Mouse (Mus musculus) limb, embryonic 12.5 days (tissue): Measurements from ENCODE around the gene Gper1. TPM values are rescaled to one million over a fixed set of nuclear protein-coding genes. Genes with fewer than 3 reads are reported as not detected.
A peak's percentile ranks its signal among the peaks of the same experiment; 100 is the strongest.

Experiments used
- ATAC-seq: fragments of 200-750 bp; cut with Nextera tagmentation; 2 replicates; pipeline ENCODE4 v1.8.0; 2017; ENCODE audit warnings: low read depth, moderate TSS enrichment; ENCODE audit not compliant: insufficient number of reproducible peaks, insufficient read depth, low FRiP score, low TSS enrichment
- H3K27ac ChIP-seq: fragments of 300-500 bp; sonication (generic); 2 replicates; pipeline ENCODE4 v1.5.1; 2016; ENCODE audit warnings: mild to moderate bottlenecking, moderate library complexity
- H3K27me3 ChIP-seq: fragments of 300-500 bp; sonication (generic); 2 replicates; pipeline ENCODE4 v1.6.1; 2016; ENCODE audit warnings: mild to moderate bottlenecking, moderate library complexity
- H3K36me3 ChIP-seq: fragments of 300-500 bp; sonication (generic); 2 replicates; pipeline ENCODE4 v1.6.1; 2016; ENCODE audit warnings: mild to moderate bottlenecking, moderate library complexity
- H3K4me1 ChIP-seq: fragments of 300-500 bp; sonication (generic); replicated peaks from 2 replicates; pipeline ENCODE4 v1.6.1; 2016
- H3K4me2 ChIP-seq: fragments of 300-500 bp; sonication (generic); 2 replicates; pipeline ENCODE4 v1.6.1; 2016; ENCODE audit warnings: mild to moderate bottlenecking, moderate library complexity
- H3K4me3 ChIP-seq: fragments of 300-500 bp; sonication (generic); replicated peaks from 2 replicates; pipeline ENCODE4 v1.5.1; 2016; ENCODE audit warnings: mild to moderate bottlenecking
- H3K9ac ChIP-seq: fragments of 300-500 bp; sonication (generic); replicated peaks from 2 replicates; pipeline ENCODE4 v1.6.1; 2016; ENCODE audit warnings: mild to moderate bottlenecking, moderate library complexity
- H3K9me3 ChIP-seq: fragments of 300-500 bp; sonication (generic); 2 replicates; pipeline ENCODE4 v1.6.1; 2016; ENCODE audit warnings: mild to moderate bottlenecking, moderate library complexity
- WGBS: fragments of 180-500 bp; shearing (Covaris S2); methylation state at CpG from one replicate; pipeline ENCODE4 v1.1.7; 2016; 5-methylcytosine and 5-hydroxymethylcytosine counted together
- polyA plus RNA-seq: library from polyadenylated mRNA; unstranded; fragments of >200 nt; fragmentation: Nextera tagmentation; extraction: Ambion mirVana; gene quantifications from 2 replicates; pipeline ENCODE4 v1.2.1, GENCODE M21; 2016

The Gper1 gene
- polyA plus RNA-seq, 1 experiment from 2014 or later, result 1.7 TPM

DNA sequence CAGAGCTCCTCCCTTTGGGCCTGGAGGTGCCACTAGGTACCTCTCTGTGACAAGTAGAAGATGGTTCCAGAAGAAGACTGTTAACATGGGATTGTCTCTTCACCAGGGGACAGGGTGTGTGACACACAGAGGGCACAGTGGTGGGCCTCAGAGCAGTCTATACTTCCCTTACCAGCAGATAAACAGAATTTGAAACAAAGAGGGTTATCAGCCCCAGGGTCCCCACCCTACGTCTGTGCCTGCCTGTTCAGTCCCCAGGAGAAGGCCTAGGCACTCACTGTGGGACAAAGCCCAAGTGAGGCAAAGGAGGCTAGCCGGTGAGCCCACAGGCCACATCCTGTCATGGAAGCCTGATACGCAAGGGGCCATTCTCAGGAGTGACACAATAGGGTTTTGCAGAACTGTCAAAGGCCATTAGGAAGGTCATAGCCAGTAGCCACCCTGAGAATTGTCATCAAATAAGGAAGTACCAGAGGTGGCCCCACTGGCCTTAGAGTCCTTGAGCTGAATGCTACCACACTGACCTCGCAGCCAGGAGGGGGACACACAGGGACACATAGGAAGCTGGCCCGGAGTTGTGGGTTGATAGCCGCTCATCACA, 18.1 kb upstream of the Gper1 start, which contains the start of gene C130050O18Rik:
Gene C130050O18Rik (plus strand): TSS at position 480 of the 601 bp plus-strand sequence.
- Histone ChIP-seq H3K9me3 (no peaks in the 10 kb centered on the region), H3K4me1 (peaks cover 30% of the 10 kb centered on the region), H3K4me3 (no peak within 1 kb of the TSS), H3K27me3 (no peaks in the 10 kb centered on the region), H3K36me3 (no peaks in the 10 kb centered on the region), H3K4me2 (0 out of 2 replicates have a peak within 1 kb of the TSS, but pooled peaks have one; percentile 4), H3K9ac (0 out of 2 replicates have a peak within 1 kb of the TSS, but pooled peaks have one; percentile 23), H3K27ac (peak within 1 kb of the TSS; percentile 53)
- whole genome bisulfite sequencing, result 80% methylated on average over 6 of the region's 6 CpGs
- ATAC-seq, result no peak

DNA sequence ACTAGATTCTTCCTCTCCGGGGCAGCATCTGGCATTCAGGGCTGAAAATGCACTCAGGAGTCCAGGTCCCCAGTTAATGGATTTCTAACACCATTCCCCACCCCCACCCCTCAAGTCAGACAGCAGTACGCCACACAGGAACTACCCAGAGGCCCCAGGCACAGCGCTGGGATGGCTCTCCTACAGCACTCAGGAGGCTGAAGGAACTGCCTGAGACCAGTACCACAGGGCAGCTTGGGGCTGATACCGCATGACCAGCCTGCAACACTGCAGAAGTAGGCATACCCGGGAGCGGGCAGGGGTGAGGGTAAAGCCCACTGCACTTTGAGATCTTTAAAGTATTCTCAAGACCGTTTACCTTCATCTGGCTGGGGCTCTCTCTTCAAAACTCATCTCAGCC, 17.5 kb upstream of the Gper1 start:
- no peaks in the 10 kb centered on the region for H3K27me3 ChIP-seq
- ATAC-seq, result peak; percentile 22; the same call in 1 of the 2 replicates
- H3K4me1 ChIP-seq, result peaks cover 30% of the 10 kb centered on the region
- 59% methylated on average over 7 of the region's 7 CpGs for WGBS
- 0 out of 2 replicates have a peak overlapping the region, but pooled peaks have one; percentile 23 for H3K9ac ChIP-seq
- peak overlapping the region; percentile 53 for H3K27ac ChIP-seq
- H3K4me2 ChIP-seq, result 0 out of 2 replicates have a peak overlapping the region, but pooled peaks have one; percentile 4
- H3K4me3 ChIP-seq, result no peak overlapping the region
- no peaks in the 10 kb centered on the region for H3K9me3 ChIP-seq
- no peaks in the 10 kb centered on the region for H3K36me3 ChIP-seq

DNA sequence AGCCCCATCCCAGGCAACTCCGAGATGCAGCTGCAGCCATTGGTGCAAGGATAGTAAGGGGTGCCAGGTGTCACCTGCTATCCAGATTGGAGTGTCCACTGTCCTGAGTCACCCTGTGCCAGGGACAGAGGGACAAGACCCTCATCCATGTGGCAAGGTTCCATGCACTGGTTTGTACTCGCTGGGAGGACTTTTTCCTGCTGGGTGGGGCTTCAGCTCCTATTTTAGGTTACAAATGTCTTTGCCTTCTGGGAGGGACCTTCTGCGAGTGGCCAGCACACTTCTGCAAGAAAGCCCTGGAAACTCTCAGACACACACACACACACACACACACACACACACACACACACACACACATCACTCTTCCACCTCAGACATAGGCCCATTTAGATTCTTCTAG, 17.0 kb upstream of the Gper1 start:
- ATAC-seq, result no peak
- Histone ChIP-seq H3K27ac (peak overlapping the region; percentile 53), H3K9ac (no peak overlapping the region), H3K9me3 (no peaks in the 10 kb centered on the region), H3K36me3 (no peaks in the 10 kb centered on the region), H3K4me3 (no peak overlapping the region), H3K4me2 (0 out of 2 replicates have a peak overlapping the region, but pooled peaks have one; percentile 4), H3K27me3 (no peaks in the 10 kb centered on the region), H3K4me1 (peaks cover 30% of the 10 kb centered on the region)
- WGBS, result 75% methylated on average over 3 of the region's 3 CpGs

DNA sequence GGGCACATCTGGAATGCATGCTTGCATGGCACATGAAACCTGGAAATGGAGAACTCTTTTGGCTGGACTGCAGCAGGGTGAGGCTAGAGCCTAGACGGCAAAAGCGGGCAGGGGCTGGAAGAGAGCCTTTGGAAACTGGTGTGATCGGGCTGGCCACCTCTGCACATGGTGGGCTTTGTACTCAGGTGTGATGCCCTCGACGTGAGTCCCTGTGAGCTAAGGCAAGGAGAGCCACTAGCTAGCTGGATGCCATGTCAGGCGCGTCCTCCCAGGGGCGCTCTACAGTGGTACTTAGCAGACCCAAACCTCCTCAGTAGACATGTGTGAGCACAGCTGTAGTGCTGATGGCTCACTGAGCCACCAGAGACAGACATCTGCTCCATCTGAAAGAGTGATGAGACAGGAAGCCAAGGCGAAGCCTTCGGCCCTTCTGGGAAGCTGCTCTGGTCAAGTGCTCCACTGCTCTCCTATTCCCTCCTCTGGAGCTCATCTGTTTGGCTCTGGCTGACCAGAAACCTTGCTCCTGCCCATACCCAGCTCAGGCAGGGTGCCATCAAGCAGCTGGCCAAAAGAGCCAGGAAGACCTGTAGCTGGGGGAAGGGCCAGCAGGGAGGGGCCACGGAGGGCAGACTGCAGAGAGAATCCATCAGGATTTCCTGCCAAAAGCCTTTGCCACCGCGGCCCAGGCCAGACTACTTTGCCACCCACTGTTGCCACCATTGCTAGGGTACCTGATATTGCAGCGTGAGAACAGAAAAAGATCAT, 15.6 kb upstream of the Gper1 start:
- Histone ChIP-seq H3K9me3 (no peaks in the 10 kb centered on the region), H3K27me3 (no peaks in the 10 kb centered on the region), H3K27ac (peak overlapping the region; percentile 59; the same call in 1 of the 2 replicates), H3K4me1 (peaks cover 30% of the 10 kb centered on the region), H3K36me3 (no peaks in the 10 kb centered on the region), H3K9ac (no peak overlapping the region), H3K4me2 (0 out of 2 replicates have a peak overlapping the region, but pooled peaks have one; percentile 16), H3K4me3 (no peak overlapping the region)
- WGBS, result 84% methylated on average over 14 of the region's 14 CpGs
- ATAC-seq, result no peak

DNA sequence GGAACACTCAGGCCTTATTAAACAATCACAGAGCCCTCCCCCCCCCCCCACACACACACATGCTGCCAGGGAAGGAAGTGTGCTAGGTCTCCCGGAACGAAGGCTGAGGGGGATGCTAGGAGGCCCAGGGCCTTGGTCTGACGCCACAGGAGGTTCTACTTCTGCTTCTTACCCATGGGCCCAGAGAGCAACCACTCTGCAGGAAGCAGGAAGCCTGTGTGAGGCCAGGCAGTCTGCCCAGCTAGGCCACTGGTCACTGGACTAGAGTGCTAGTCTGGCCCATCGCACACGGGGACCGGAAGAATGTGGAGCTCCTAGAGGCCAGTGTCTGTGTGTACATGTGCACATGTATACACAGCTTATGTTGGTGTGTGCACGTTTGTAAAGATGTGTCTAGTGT, 14.4 kb upstream of the Gper1 start:
- Histone ChIP-seq H3K4me1 (peaks cover 39% of the 10 kb centered on the region), H3K27ac (0 out of 2 replicates have a peak overlapping the region, but pooled peaks have one; percentile 23), H3K36me3 (no peaks in the 10 kb centered on the region), H3K4me3 (no peak overlapping the region), H3K9me3 (no peaks in the 10 kb centered on the region), H3K9ac (0 out of 2 replicates have a peak overlapping the region, but pooled peaks have one; percentile 12), H3K27me3 (no peaks in the 10 kb centered on the region), H3K4me2 (no peak overlapping the region)
- 82% methylated on average over 7 of the region's 7 CpGs for WGBS
- no peak for ATAC-seq

DNA sequence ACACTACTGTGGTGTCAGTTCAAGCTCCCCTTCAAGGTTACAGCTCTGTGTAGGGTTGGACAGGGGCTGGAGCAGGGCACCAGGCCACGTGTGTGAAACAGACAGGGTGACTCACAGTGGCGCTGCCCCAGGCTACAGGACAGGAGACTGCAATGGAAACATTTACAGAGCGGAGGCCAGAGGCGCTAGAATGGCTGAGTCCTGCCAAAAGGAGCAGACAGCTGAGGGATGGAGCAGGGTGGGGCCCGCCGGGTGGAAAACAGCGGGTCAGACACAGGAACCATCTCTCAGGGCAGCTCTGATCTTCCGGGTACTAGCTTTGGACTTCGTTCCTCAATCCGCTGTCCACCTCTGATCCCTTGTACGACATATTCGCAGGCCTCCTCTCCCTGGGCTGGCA, 13.5 kb upstream of the Gper1 start:
- Histone ChIP-seq H3K4me1 (peaks cover 46% of the 10 kb centered on the region), H3K9me3 (no peaks in the 10 kb centered on the region), H3K9ac (no peak overlapping the region), H3K4me3 (no peak overlapping the region), H3K36me3 (no peaks in the 10 kb centered on the region; the same call in 1 of the 2 replicates), H3K4me2 (no peak overlapping the region), H3K27ac (no peak overlapping the region), H3K27me3 (no peaks in the 10 kb centered on the region)
- WGBS, result 85% methylated on average over 12 of the region's 12 CpGs
- ATAC-seq, result no peak

DNA sequence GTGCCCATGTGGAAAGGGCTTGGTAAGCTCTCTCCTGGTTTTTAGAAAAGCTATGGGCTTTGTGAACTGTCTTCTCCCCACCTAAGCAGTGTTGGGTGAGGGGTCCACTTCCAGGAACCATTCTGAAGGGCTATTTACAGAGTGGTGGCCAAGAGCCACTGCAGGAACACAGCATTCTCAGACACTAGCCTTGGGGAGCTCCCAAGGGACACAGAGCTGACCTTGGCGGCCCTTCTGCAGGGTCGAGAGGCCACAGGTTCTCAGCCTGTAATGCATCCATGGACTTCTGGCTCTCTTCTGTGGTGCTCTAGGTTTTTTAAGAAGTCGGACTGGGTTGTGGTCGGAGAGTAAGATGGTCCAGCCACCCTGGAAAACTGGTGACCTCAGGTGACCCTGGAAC, 12.9 kb upstream of the Gper1 start:
- H3K9me3 ChIP-seq, result no peaks in the 10 kb centered on the region
- no peaks in the 10 kb centered on the region for H3K27me3 ChIP-seq
- no peak overlapping the region for H3K9ac ChIP-seq
- 85% methylated on average over 4 of the region's 4 CpGs for WGBS
- peaks cover 44% of the 10 kb centered on the region for H3K4me1 ChIP-seq
- H3K4me2 ChIP-seq, result no peak overlapping the region
- H3K27ac ChIP-seq, result no peak overlapping the region
- peaks cover 2% of the 10 kb centered on the region; the same call in 1 of the 2 replicates for H3K36me3 ChIP-seq
- no peak for ATAC-seq
- no peak overlapping the region for H3K4me3 ChIP-seq

DNA sequence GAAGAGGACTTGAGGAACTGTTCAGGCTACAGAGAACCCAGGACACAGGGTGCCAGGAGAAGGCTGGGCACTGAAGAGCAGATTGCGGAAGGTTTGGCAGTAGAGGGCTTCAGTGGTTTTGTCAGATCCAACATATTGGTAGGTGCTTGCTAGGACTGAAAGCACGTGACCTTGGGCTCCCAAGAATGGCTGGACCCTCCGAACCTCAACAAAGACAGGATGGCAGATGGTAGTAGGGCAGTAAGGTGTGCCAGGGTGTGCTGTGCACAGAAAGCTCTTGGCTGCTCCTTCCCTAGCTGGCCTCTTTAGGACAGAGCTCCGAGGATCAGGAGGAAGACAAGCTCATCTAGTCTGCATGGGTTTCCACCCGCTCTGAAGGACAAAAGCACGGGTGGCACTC, 11.8 kb upstream of the Gper1 start:
- no peak overlapping the region for H3K4me2 ChIP-seq
- no peaks in the 10 kb centered on the region for H3K27me3 ChIP-seq
- peaks cover 33% of the 10 kb centered on the region for H3K4me1 ChIP-seq
- peaks cover 3% of the 10 kb centered on the region; the same call in 1 of the 2 replicates for H3K36me3 ChIP-seq
- no peaks in the 10 kb centered on the region for H3K9me3 ChIP-seq
- no peak overlapping the region for H3K4me3 ChIP-seq
- no peak overlapping the region for H3K27ac ChIP-seq
- H3K9ac ChIP-seq, result no peak overlapping the region; the same call in 1 of the 2 replicates
- 94% methylated on average over 6 of the region's 6 CpGs for WGBS
- ATAC-seq, result no peak

DNA sequence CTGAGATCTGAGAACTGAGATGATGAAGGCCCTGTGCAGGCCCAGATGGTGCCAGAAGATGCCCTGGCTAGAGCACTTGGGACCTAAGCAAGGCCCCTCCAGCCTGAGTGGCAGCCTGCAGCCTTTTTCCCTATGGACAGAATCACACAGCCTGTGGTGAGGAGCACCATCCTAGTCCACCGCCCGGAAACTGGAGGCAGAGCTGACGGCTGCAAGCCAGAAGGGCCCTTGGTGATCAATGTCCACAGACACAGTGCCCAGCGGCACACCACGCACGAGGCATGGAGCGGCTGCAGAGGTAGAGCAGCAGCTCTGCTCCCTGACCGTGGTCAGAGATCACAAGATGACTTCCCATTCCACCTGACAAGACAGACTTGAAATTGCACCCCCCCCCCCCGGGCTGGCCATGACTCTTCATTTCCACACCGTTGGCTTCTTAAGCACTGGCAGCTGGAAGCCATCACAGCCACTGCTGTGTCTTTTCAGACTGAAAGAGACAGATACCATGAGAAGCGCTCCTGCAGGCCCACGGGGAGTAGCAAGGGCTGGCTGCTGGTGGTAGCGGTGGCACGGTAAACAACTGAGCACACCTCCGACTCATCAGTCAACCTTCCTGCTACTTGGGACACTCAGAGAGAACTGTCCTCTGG, 11.2 kb upstream of the Gper1 start:
- Histone ChIP-seq H3K9ac (no peak overlapping the region), H3K4me1 (peaks cover 29% of the 10 kb centered on the region), H3K9me3 (no peaks in the 10 kb centered on the region), H3K4me3 (no peak overlapping the region), H3K27me3 (no peaks in the 10 kb centered on the region), H3K36me3 (peaks cover 3% of the 10 kb centered on the region; the same call in 1 of the 2 replicates), H3K27ac (no peak overlapping the region), H3K4me2 (no peak overlapping the region)
- 80% methylated on average over 15 of the region's 15 CpGs for WGBS
- ATAC-seq, result no peak

DNA sequence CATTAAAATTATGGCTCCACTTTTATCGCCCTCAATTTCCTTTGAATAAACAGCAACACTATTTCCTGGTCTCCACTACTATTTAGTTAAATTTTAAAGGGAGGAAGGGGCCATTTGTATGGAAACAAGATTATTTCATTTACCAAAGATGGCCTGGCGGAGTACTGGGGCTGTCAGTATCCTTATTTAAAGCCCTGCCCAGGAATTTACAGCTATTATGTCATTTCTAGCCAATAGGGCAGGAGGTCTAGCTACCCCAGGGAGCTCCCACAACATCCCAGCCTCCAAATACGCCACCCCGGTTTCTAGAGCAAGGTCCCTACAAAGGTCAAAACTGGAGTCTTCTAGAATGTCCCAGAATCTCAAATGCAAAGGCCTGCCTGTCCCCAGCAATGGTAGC, 9.4 kb upstream of the Gper1 start:
- H3K9ac ChIP-seq, result no peak overlapping the region
- H3K36me3 ChIP-seq, result peaks cover 3% of the 10 kb centered on the region; the same call in 1 of the 2 replicates
- H3K4me3 ChIP-seq, result no peak overlapping the region
- 68% methylated on average over 4 of the region's 4 CpGs for WGBS
- H3K27ac ChIP-seq, result peak overlapping the region; percentile 42; the same call in 1 of the 2 replicates
- no peak overlapping the region for H3K4me2 ChIP-seq
- ATAC-seq, result no peak
- H3K9me3 ChIP-seq, result peaks cover 6% of the 10 kb centered on the region; the same call in 1 of the 2 replicates
- H3K27me3 ChIP-seq, result no peaks in the 10 kb centered on the region
- H3K4me1 ChIP-seq, result peaks cover 25% of the 10 kb centered on the region

DNA sequence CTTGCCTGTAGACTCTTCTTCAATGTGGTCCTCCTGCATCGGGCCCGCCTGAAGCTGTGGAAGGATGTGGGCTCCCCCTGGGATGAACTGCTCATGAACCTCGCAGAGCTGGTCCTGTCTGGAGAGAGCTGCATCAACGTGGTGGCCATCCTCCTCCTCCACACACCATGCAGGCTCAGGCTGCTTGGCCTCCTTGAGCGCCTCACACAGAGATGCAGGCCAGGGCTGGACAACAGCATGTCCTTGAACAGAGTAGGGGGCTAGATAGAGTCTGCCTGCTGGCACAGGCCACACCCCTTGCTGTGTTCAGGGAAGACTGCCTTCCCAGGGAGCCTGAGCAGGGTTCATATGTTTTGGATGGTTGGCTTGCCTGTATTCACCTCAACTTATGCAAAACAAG, 8.0 kb upstream of the Gper1 start:
- H3K4me3 ChIP-seq, result no peak overlapping the region
- H3K9ac ChIP-seq, result no peak overlapping the region
- H3K4me1 ChIP-seq, result peaks cover 38% of the 10 kb centered on the region
- H3K4me2 ChIP-seq, result no peak overlapping the region
- H3K27ac ChIP-seq, result no peak overlapping the region
- ATAC-seq, result no peak
- WGBS, result 89% methylated on average over 5 of the region's 5 CpGs
- H3K27me3 ChIP-seq, result no peaks in the 10 kb centered on the region
- peaks cover 3% of the 10 kb centered on the region; the same call in 1 of the 2 replicates for H3K36me3 ChIP-seq
- peaks cover 6% of the 10 kb centered on the region; the same call in 1 of the 2 replicates for H3K9me3 ChIP-seq
